Mouse (Mus musculus): ENCODE measurements at regions not wholly inside any gene's neighbourhood (a gene's known extent, or its start where the extent isn't known, plus 50 kb on each side); places are given as distances from the start of the nearest gene placed in this dataset.
"Not testable (repeated sequence)": the region's sequence is repeated elsewhere in the genome, so short reads cannot be mapped to it uniquely, and the experiment has no call there.

GRCm38 (mm10) chr6:68828460-68828859 lies 1292.9 kb upstream of the Tacstd2 start:
- not testable (repeated sequence) for ATAC-seq; H3K27me3 ChIP-seq (replicated peaks; ENCODE audit: control insufficient read depth, insufficient read depth, low read length); H3K27ac ChIP-seq (ENCODE audit: low read depth, low read length); H3K36me3 ChIP-seq (ENCODE audit: control insufficient read depth, insufficient read depth, low read length); H3K4me2 ChIP-seq (ENCODE audit: low read length); H3K4me3 ChIP-seq (ENCODE audit: low read length); H3K9me3 ChIP-seq (ENCODE audit: control insufficient read depth, low read length); H3K4me1 ChIP-seq (ENCODE audit: control insufficient read depth, insufficient read depth, low read depth, low read length); H3K9ac ChIP-seq (ENCODE audit: low read depth, low read length)
- 95% methylated on average over 1 of the region's 1 CpGs for WGBS

DNA sequence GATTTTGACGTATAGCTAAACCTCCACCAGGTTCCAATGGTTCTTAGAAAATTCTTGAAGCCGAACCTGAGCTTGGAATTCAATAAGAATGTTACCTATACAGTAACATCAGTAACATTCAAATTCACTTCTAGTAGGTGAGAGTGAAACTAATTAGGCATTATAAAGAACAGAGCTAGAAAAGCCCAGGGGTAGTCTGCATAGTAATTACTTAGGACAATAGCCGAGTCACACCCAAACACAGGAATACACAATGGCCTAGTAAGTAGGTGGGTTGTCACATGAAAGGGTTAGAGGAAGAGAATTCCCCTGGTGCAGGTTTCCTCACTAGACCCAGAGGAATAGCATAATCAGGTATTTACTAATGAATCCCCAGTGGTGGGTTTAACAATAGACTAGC lies 1277.8 kb upstream of the Tacstd2 start:
- ATAC-seq = no peak
- H3K4me1 ChIP-seq (ENCODE audit: control insufficient read depth, insufficient read depth, low read depth, low read length) = no peaks in the 10 kb centered on the region
- no peak overlapping the region for H3K27ac ChIP-seq (ENCODE audit: low read depth, low read length)
- H3K9me3 ChIP-seq (ENCODE audit: control insufficient read depth, low read length) = no peaks in the 10 kb centered on the region
- whole genome bisulfite sequencing = 79% methylated on average over 3 of the region's 3 CpGs
- H3K4me2 ChIP-seq (ENCODE audit: low read length) = no peak overlapping the region
- H3K9ac ChIP-seq (ENCODE audit: low read depth, low read length) = no peak overlapping the region
- no peaks in the 10 kb centered on the region for H3K36me3 ChIP-seq (ENCODE audit: control insufficient read depth, insufficient read depth, low read length)
- no peak overlapping the region for H3K4me3 ChIP-seq (ENCODE audit: low read length)
- no peaks in the 10 kb centered on the region for H3K27me3 ChIP-seq (replicated peaks; ENCODE audit: control insufficient read depth, insufficient read depth, low read length)

- not testable (repeated sequence) for H3K27me3 ChIP-seq (replicated peaks; ENCODE audit: control insufficient read depth, insufficient read depth, low read length); H3K4me1 ChIP-seq (ENCODE audit: control insufficient read depth, insufficient read depth, low read depth, low read length); H3K4me3 ChIP-seq (ENCODE audit: low read length); H3K36me3 ChIP-seq (ENCODE audit: control insufficient read depth, insufficient read depth, low read length); H3K27ac ChIP-seq (ENCODE audit: low read depth, low read length); ATAC-seq; H3K4me2 ChIP-seq (ENCODE audit: low read length); H3K9me3 ChIP-seq (ENCODE audit: control insufficient read depth, low read length); H3K9ac ChIP-seq (ENCODE audit: low read depth, low read length)
- 92% methylated on average over 15 of the region's 19 CpGs for WGBS
These were observed 1263.6 kb upstream of the Tacstd2 start for GRCm38 (mm10) chr6:68799205-68799604.

GRCm38 (mm10) chr6:68771507-68771906 lies 1235.9 kb upstream of the Tacstd2 start:
- Histone ChIP-seq H3K9me3 (ENCODE audit: control insufficient read depth, low read length) (no peaks in the 10 kb centered on the region), H3K9ac (ENCODE audit: low read depth, low read length) (no peak overlapping the region), H3K36me3 (ENCODE audit: control insufficient read depth, insufficient read depth, low read length) (no peaks in the 10 kb centered on the region), H3K27me3 (replicated peaks; ENCODE audit: control insufficient read depth, insufficient read depth, low read length) (no peaks in the 10 kb centered on the region), H3K27ac (ENCODE audit: low read depth, low read length) (no peak overlapping the region), H3K4me1 (ENCODE audit: control insufficient read depth, insufficient read depth, low read depth, low read length) (no peaks in the 10 kb centered on the region), H3K4me3 (ENCODE audit: low read length) (no peak overlapping the region), H3K4me2 (ENCODE audit: low read length) (no peak overlapping the region)
- no peak for ATAC-seq
- 79% methylated on average over 2 of the region's 2 CpGs for WGBS

DNA sequence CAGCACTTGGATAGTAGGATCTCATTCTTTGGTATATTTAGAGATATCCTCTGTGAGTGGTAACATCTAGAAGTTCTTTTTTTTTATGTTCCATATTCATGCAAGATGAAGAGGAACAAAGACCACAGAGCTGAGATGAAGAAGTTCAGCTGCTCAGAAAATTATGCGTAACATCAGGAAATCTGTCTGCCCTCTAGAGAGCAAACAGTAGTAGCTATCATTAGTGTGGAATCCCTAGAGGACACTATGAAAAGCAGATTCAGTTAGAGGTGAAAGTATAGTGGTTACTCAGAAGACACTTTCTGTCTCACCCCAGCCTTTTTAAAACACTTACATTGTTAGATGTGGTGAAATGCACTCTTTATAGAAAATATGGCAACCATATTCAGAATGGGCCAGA lies 1214.9 kb upstream of the Tacstd2 start:
- Histone ChIP-seq H3K36me3 (ENCODE audit: control insufficient read depth, insufficient read depth, low read length) (no peaks in the 10 kb centered on the region), H3K4me2 (ENCODE audit: low read length) (no peak overlapping the region), H3K9ac (ENCODE audit: low read depth, low read length) (no peak overlapping the region), H3K4me1 (ENCODE audit: control insufficient read depth, insufficient read depth, low read depth, low read length) (no peaks in the 10 kb centered on the region), H3K9me3 (ENCODE audit: control insufficient read depth, low read length) (no peaks in the 10 kb centered on the region; the same call in 1 of the 2 replicates), H3K27ac (ENCODE audit: low read depth, low read length) (no peak overlapping the region), H3K4me3 (ENCODE audit: low read length) (no peak overlapping the region), H3K27me3 (replicated peaks; ENCODE audit: control insufficient read depth, insufficient read depth, low read length) (no peaks in the 10 kb centered on the region)
- no peak for ATAC-seq
- 97% methylated on average over 1 of the region's 1 CpGs for WGBS

DNA sequence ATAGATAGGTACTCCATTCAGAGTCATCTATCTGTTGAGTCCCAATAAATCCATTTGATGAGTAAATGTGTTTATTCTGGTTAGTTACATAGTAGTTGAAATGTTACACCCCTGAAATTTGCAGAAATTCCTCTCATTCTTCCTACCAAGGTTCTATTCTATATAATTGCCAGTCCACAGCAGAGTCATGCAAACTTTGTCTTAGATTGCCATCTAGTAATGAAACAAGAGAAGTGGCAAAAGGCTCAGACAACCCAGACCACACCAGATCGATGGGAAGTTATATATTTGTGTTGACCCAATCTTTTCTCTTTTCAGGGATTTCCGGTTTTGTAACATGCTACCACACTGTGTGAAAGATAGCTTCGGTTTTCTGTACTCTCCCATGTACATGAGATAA lies 1214.1 kb upstream of the Tacstd2 start:
- H3K36me3 ChIP-seq (ENCODE audit: control insufficient read depth, insufficient read depth, low read length) = no peaks in the 10 kb centered on the region
- H3K4me3 ChIP-seq (ENCODE audit: low read length) = no peak overlapping the region
- ATAC-seq = no peak
- WGBS = 80% methylated on average over 3 of the region's 3 CpGs
- H3K4me2 ChIP-seq (ENCODE audit: low read length) = no peak overlapping the region
- no peaks in the 10 kb centered on the region for H3K27me3 ChIP-seq (replicated peaks; ENCODE audit: control insufficient read depth, insufficient read depth, low read length)
- H3K9me3 ChIP-seq (ENCODE audit: control insufficient read depth, low read length) = no peaks in the 10 kb centered on the region; the same call in 1 of the 2 replicates
- no peak overlapping the region for H3K9ac ChIP-seq (ENCODE audit: low read depth, low read length)
- no peaks in the 10 kb centered on the region for H3K4me1 ChIP-seq (ENCODE audit: control insufficient read depth, insufficient read depth, low read depth, low read length)
- no peak overlapping the region for H3K27ac ChIP-seq (ENCODE audit: low read depth, low read length)

DNA sequence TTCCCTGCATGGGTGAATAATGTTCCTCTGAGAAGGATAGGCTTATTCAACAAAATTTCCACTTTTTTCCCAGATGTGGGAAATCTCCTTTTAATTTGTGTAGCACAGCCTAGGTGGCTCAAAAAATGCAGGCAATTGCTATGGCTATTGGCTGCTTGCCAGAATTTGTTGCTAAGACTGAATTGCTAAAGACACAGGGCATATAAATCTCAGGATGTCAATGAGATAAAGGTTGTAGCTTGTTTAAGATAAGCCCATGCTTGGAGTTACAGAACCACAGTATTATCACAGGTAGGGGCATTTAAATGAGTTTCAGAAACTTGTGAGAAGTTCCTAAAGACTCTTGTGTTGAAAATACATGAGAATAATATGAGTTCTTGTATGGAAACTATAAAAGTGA lies 1203.0 kb upstream of the Tacstd2 start:
- no peak for ATAC-seq
- H3K4me3 ChIP-seq (ENCODE audit: low read length) = no peak overlapping the region
- no peak overlapping the region for H3K4me2 ChIP-seq (ENCODE audit: low read length)
- no peaks in the 10 kb centered on the region for H3K36me3 ChIP-seq (ENCODE audit: control insufficient read depth, insufficient read depth, low read length)
- H3K27ac ChIP-seq (ENCODE audit: low read depth, low read length) = no peak overlapping the region
- H3K4me1 ChIP-seq (ENCODE audit: control insufficient read depth, insufficient read depth, low read depth, low read length) = no peaks in the 10 kb centered on the region
- H3K9ac ChIP-seq (ENCODE audit: low read depth, low read length) = no peak overlapping the region
- no peaks in the 10 kb centered on the region for H3K9me3 ChIP-seq (ENCODE audit: control insufficient read depth, low read length)
- H3K27me3 ChIP-seq (replicated peaks; ENCODE audit: control insufficient read depth, insufficient read depth, low read length) = no peaks in the 10 kb centered on the region

DNA sequence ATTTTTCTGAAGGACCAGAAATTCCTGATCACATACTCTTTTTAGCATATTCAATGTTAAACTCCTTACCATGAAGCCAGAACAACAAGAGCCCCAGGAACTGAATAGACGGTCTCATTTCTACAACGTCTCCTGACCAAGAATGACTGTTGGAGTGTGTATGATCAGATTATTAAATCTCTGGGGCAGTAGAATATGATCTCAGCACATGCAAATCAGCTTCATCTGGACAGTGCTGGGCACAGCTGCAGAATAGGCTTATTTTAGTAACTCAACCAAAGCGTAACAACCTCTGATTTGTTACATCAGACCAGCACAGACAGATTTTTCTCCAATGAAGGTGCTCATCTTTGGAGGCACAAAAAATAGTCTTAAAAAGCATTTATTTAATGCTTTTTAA lies 1201.1 kb upstream of the Tacstd2 start:
- no peak for ATAC-seq
- H3K27me3 ChIP-seq (replicated peaks; ENCODE audit: control insufficient read depth, insufficient read depth, low read length) = no peaks in the 10 kb centered on the region
- no peaks in the 10 kb centered on the region for H3K36me3 ChIP-seq (ENCODE audit: control insufficient read depth, insufficient read depth, low read length)
- H3K4me1 ChIP-seq (ENCODE audit: control insufficient read depth, insufficient read depth, low read depth, low read length) = no peaks in the 10 kb centered on the region
- no peak overlapping the region for H3K4me2 ChIP-seq (ENCODE audit: low read length)
- H3K4me3 ChIP-seq (ENCODE audit: low read length) = no peak overlapping the region
- 86% methylated on average over 3 of the region's 3 CpGs for WGBS
- no peak overlapping the region for H3K27ac ChIP-seq (ENCODE audit: low read depth, low read length)
- no peak overlapping the region for H3K9ac ChIP-seq (ENCODE audit: low read depth, low read length)
- H3K9me3 ChIP-seq (ENCODE audit: control insufficient read depth, low read length) = no peaks in the 10 kb centered on the region

DNA sequence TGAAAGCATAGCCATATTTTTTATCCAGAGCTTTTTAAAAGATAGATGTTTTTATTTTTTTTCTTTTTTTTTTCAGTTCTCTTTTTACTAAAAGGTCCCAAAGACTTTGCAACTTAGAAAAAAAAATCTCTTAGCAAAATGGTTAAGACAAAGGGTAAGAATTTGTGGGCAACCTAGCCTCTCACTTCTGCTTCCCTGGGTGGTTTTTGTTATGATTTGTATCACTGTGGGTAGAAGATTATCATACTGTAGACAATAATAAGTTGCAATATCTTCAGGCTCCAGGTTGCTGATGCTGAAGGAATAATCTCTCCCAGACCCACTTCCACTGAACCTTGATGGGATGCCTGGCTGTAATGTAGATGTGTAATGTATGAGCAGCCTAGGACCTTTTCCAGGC lies 1200.5 kb upstream of the Tacstd2 start:
- Histone ChIP-seq H3K27ac (ENCODE audit: low read depth, low read length) (no peak overlapping the region), H3K9ac (ENCODE audit: low read depth, low read length) (no peak overlapping the region), H3K4me2 (ENCODE audit: low read length) (no peak overlapping the region), H3K27me3 (replicated peaks; ENCODE audit: control insufficient read depth, insufficient read depth, low read length) (no peaks in the 10 kb centered on the region), H3K9me3 (ENCODE audit: control insufficient read depth, low read length) (no peaks in the 10 kb centered on the region), H3K4me3 (ENCODE audit: low read length) (no peak overlapping the region), H3K4me1 (ENCODE audit: control insufficient read depth, insufficient read depth, low read depth, low read length) (no peaks in the 10 kb centered on the region), H3K36me3 (ENCODE audit: control insufficient read depth, insufficient read depth, low read length) (no peaks in the 10 kb centered on the region)
- ATAC-seq = no peak

DNA sequence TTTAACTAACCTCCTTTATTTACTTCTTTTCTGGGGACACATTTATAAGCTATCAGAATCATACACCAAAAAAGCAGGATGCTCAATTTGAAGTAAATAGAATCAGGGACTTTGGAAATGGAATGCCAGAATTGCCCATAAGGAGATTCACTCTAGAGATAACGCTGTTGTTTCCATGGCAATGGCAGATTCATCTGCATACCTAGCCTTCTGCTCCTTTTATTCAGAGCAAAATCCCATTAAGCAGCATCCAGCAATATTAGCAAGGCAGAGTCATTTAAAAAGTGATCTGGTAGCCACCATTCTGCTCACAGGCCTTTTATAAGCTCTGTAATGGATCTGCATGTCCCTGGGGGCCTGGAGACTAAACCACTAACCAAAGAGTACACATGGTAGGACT lies 1175.5 kb upstream of the Tacstd2 start:
- peak; percentile 56; the same call in 1 of the 2 replicates for ATAC-seq
- WGBS = 68% methylated on average over 1 of the region's 1 CpGs
- H3K36me3 ChIP-seq (ENCODE audit: control insufficient read depth, insufficient read depth, low read length); H3K4me2 ChIP-seq (ENCODE audit: low read length); H3K27me3 ChIP-seq (replicated peaks; ENCODE audit: control insufficient read depth, insufficient read depth, low read length); H3K27ac ChIP-seq (ENCODE audit: low read depth, low read length); H3K9me3 ChIP-seq (ENCODE audit: control insufficient read depth, low read length); H3K9ac ChIP-seq (ENCODE audit: low read depth, low read length); H3K4me1 ChIP-seq (ENCODE audit: control insufficient read depth, insufficient read depth, low read depth, low read length); H3K4me3 ChIP-seq (ENCODE audit: low read length): not testable (repeated sequence)

Measured in hindbrain, embryonic 16.5 days (tissue).